Mouse (Mus musculus): Measurements from ENCODE around the gene Msh5. TPM values are rescaled to one million over a fixed set of nuclear protein-coding genes. Genes with fewer than 3 reads are reported as not detected.
"Not testable (repeated sequence)": the region's sequence is repeated elsewhere in the genome, so short reads cannot be mapped to it uniquely, and the experiment has no call there.

Gene Msh5
- total RNA-seq, 2 experiments from 2014 or later, result 4.5 to 5.4 TPM

DNA sequence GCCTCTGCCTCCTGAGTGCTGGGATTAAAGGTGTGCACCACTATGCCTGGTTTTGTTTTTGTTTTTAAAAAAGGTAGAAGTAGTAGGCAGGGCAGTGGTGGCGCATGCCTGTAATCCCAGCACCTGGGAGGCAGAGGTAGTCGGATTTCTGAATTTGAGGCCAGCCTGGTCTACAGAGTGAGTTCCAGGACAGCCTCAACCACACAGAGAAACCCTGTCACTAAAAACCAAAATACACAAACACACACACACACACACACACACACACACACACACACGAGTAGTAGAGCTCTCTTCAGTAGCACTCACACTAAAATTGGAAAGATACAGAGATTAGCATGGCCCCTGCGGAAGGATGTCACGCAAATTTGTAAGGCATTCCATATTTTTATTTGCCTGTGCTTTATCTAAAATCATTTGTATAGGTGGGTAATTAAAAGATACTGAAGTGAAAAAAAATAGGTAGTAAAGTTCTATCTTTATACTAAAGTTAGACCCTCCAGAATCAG is 2.4 kb upstream of the Msh5 start:
- no peak for DNase-seq (ENCODE audit: low spot score in 2 of 2)

DNA sequence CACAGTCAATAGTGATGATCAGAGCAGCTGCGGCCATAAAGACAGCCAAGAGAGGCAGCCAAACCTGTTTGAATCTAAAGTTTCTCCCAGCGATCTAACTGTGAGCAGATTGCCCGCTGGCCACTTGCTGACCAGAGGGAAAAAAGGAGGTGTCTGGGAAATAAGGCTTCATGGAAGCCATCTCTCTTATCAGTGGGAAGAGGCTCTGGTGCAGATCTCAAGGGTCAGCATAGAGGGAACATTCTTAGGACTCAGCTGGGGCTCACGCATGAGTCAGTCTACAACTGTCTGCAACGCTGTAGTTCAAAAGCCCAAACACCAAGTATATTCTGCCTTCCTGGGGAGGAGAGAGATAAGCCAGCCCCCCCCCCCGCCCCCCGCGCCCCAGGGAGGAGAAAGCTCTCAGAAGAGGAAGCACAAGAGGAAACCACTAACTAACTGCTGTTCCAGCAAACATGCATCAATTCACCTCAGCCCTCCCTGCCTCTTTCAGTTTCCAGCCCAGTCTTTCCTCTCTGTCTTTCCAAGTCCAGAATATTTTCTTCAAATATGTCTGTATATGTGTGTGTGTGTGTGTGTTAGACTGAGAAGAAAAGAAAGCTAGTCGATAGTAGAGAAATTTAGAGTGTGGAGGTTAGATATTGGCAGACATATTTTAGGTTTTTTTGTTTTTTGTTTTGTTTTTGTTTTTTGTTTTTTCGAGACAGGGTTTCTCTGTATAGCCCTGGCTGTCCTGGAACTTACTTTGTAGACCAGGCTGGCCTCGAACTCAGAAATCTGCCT is 1.8 kb upstream of the Msh5 start:
- DNase-seq (ENCODE audit: low spot score in 2 of 2), result no peak

DNA sequence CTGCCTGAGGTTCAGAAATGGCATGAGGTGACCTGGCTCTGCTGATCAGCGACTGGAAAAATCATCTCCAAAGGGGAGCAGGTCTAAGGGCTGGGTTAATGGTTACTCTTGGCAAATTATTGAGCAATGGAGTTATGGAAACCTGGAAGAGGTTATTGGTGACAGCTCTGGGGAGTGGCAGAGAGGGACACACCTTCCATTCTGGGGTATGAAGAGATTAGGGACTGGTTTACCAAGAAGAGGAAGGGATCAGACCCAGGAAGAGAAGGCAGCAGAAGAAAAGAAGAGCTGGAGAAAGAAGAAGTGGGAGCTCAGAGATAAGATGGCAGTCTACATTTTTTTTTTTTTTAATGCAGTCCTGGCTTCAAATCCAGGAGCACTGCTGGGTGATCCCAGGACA is 1.1 kb upstream of the Msh5 start:
- DNase-seq (ENCODE audit: low spot score in 2 of 2), result no peak

DNA sequence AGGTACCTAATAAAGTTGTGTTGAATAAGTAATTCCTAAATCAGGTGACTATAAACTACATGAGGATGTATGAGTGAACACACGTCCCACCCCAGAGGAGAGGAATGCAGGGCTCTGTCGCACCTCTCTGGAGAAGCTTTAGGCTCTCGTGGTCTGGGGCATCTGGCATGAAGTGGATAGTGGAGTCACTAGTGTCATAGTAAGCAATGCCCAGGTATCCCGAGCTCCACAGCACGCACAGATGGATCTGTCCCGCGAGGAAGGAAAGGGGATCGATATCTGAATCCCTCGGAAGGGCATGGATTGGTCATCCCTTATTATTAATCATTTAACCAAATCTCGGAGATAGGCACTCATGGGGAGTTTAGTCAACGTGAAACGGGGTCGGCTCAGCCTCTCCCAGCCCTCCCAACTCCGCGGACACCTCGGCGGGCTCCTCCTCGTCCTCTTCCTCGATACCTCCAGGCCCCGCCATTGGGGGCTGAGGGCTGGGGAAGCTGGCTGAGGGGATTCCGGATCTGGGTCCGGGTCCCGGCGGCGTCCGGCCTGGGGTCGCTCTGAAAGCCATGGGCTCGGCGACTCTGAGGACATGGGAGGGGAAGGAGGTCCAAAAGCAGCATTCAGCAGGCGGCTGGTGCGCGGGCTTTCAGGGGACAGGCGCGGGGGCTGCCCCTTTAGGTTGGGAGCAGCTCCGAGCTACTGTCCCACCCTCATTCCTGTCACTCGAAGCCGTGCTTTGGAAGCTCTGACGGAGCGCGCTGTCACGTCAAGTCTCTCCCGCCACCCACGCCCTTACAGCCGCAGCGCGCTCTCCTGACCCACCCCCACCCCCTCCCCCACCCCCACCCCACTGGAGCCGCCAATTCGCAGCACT is 501 bp downstream of the Msh5 start:
- DNase-seq (ENCODE audit: low spot score in 2 of 2), result no peak

DNA sequence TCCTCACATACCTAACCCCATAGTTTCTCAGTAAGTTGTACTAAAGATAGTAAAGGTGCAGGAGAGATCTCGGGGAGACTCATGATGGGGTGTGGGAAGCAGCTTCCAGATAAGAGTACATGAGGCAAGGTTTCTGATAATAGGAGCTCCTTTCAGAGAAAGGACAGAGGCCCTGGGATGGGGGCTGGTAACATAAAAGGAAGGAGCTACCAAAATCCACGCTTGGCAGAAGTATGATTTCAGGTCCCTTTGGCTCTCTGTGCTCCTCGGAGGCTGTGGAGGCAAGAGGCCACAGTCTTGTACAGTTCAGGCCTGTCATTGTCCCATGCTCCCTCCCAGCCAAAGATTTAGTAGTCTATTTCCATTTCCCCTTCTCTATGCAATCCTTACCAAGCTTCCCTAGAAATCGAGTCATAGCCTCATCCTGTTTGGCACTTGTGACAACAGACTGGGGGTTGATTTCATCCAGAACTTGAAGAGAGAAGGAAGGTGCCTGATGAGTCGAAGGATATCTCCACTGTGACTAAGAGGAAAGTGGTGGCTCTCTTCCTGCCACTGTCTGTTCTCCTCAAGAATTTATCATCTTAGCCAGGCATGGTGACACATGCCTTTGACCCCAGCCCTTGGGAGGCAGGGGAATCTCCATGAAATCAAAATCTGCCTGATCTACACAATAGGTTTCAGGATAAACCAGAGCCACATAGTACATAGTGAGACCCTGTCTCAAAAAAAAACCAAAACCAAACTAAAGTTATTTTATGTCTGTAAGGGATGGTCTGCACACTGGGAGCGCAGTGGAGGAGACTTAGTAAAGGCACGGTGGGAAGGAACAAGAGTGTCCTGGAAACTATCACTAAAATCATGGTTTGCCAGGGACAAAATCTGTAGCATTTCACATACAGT is 1.4 kb downstream of the Msh5 start:
- no peak for DNase-seq (ENCODE audit: low spot score in 2 of 2)

DNA sequence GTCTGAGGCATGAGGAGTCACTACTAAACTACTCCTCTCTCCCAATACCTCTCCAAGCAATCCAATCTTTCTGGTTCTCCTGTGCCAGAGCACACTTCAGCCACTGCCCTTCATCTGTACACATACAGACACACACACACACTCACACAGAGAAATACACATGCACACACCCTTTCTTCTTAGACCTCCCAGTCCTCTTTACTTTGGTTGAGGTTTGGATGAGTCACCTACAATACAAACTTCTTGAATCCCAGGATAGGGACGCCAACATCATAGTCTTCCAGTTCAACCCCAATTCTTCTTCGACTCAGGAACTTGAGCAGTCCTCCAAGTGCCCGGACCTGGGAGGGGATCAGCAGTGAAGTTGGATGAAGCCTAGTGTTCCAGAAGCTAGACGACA is 2.8 kb downstream of the Msh5 start:
- DNase-seq (ENCODE audit: low spot score in 2 of 2), result no peak

DNA sequence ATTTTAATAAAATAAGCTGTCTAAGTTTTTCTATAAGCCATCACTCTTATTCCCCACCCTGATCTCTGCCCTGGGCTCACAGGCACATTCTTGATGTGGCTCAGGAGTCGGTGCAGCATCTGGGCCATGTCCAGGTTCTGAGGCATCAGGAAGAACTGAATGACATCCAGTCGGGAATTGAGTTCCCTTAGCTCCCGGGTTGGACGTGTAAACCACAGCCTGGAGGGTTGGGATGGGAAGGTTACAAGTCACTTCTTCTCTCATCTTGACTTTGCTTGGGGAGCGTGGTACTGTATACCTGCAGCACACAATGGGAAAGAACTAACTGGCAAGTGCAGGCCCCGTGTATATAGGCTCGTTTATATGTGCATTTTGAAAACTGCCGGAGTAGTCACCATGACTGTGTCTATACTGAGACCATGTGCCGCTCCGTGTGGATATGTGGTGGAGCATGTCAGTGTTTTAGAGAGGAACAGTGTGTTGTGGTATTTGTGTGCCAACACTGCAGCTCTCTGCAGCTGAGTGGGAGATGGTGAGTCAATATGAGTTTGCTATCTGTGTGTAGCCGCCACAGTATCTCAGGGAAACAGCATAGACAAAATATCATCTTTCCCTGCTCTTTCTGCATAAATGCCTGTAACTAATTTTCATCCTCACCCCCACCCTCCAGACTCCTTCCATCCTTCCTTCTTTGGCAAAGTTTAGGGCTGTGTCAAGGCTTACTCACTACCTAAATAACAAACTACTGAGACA is 7.2 kb downstream of the Msh5 start:
- DNase-seq (ENCODE audit: low spot score in 2 of 2), result no peak

DNA sequence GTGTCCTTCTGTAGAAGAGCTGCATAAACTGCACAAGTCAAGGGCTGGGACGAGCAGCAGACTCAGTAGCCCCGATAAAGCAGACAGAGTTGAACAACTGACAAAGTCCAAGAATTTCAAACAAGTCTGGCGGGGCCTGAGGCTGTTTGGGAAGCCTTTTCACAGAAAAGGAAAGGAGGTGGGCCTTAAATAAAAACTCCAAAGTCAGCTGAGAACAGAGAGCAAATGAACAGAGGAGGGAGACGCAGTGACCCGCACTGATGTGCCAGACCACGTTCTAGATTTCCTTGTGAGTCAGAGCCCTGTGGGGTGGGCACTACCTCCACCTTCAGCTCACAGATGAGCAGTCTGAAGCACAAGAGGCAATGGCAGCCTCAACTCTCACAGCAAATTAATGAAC is 11.6 kb downstream of the Msh5 start:
- no peak for DNase-seq (ENCODE audit: low spot score in 2 of 2)

DNA sequence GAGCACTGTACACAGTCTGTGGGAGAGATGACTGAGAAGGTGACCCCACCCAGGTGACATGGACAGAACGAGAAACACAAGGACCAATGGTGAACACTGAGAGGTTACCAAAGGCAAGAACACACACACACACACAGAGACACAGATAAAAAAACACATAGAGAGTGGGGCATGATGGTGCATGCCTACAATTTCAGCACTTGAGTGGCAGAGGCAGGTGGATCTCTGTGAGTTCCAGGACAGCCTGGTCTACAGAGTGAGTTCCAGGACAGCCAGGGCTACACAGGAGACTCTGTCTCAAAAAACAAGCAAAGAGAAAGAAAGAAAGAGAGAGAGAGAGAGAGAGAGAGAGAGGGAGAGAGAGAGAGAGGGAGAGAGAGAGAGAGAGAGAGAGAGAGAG is 12.8 kb downstream of the Msh5 start:
- not testable (repeated sequence) for DNase-seq (ENCODE audit: low spot score in 2 of 2)

DNA sequence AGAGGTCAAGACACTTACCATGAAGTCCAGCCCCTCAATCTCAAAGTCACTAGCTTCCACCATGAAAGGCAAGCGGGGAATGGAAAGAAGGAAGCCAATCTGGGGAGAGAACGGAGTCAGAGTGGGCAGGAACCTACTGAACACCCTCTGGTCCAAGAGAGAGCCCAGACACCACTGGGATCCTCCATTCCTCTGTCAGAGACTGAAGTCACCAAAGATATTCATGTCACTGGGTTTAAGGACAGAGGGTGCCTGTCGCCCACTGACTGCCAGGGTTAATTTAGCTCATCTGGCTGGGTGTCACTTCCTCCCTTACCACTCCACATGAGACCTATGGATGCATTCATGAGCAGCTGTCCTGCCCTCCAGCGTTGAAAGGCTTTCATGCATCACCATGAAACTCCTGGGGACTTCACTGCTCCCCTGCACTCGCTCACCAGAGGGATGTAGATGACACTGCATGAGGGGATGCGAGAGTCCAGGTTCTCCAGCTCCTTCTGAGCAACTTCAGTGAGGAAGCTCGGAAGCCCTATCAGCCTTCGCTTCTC is 14.1 kb downstream of the Msh5 start:
- DNase-seq (ENCODE audit: low spot score in 2 of 2), result no peak

DNA sequence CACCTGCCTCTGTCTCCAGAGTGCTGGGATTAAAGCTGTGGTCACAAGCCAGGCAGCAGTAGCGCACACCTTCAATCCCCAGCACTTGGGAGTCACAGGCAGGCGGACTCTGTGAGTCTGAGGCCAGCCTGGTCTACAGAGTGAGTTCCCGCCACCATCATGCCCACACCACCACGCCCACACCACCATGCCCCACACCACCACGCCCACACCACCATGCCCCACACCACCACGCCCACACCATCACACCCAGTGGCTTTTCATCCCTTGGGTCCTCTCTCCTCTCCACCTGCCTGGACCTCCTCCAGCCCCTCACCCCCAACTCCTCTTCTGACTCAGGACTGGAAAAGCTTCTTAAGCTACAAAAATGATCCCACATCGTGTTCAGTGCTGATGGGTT is 14.7 kb downstream of the Msh5 start:
- no peak for DNase-seq (ENCODE audit: low spot score in 2 of 2)

DNA sequence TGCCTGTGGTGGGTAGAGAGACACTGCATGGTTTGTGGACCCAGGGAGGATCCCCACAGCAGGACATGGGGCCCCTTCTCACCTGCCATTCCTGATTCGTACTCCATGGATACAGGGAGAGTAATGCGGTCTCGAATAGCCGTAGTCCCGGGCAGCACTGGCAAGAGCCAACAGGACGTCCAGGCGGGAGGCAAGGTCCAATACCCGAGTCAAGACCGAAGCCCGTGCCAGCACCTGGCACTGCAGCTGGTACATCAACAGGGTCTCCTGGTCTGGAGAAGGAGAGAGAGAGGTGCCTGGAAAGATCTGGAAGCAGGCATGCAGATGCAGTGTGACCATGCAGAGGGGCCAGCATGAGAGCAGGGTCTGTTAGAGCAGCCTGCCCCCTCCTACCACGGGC is 15.3 kb downstream of the Msh5 start:
- no peak for DNase-seq (ENCODE audit: low spot score in 2 of 2)

DNA sequence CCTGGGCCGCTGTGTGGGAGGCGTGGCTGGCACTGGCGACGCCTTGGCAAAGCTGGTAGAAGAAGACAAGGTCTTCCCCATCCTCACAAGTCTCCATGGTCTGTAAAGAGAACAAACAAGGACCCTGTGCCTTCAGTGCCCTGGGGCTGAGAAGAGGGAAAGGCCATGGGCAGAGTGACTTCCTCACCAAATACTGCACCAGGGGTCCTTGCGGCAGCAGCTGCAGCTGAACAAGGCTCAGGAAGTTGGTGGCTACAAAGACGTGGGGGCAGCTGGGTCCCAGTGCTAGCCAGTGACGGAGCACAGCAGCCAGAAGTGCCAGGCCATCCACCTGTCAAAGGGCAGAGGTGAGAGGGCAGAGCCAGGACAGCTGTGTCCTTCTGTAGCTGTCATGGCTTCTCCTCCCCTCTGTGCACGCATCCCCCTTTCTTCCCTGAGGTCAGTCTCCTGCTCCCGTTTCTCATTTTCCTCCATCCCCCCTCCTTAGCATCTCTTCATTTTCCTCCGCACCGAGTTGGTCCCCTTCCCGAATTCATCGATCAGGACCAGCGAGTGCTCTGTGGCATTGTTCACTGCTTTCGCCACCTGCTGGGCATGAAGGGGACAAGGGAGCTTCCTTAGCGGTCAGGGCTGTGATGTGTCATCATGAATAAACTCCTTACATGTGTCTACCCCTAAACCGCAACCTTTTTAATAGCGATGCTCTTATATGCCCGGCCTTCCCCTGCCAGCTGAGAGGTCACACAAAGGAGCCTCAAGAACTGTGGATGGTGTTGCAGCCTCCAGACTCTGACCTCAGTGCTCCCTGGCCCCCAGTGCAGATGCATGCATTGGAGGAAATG is 16.6 kb downstream of the Msh5 start:
- DNase-seq (ENCODE audit: low spot score in 2 of 2), result peak in 1 of 2 experiments; percentile 32

DNA sequence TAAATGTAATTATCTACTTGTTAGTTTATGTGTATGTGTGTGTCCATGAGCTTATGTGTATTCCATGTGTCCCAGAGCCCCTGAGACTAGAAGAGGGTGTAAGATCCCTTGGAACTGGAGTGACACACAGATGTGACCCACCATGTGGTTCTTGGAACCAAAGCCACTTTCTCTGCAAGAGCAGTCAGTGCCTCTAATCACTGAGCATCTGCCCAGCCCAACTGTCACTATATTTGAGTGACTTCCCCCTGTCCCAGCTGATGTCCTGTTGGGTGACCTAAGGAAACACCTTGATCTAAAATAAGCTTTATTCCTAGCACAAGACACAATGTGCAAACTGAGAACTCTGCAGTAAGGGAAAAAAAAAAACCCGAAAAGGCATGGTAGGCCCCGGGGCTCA is 18.2 kb downstream of the Msh5 start:
- DNase-seq (ENCODE audit: low spot score in 2 of 2), result no peak

DNA sequence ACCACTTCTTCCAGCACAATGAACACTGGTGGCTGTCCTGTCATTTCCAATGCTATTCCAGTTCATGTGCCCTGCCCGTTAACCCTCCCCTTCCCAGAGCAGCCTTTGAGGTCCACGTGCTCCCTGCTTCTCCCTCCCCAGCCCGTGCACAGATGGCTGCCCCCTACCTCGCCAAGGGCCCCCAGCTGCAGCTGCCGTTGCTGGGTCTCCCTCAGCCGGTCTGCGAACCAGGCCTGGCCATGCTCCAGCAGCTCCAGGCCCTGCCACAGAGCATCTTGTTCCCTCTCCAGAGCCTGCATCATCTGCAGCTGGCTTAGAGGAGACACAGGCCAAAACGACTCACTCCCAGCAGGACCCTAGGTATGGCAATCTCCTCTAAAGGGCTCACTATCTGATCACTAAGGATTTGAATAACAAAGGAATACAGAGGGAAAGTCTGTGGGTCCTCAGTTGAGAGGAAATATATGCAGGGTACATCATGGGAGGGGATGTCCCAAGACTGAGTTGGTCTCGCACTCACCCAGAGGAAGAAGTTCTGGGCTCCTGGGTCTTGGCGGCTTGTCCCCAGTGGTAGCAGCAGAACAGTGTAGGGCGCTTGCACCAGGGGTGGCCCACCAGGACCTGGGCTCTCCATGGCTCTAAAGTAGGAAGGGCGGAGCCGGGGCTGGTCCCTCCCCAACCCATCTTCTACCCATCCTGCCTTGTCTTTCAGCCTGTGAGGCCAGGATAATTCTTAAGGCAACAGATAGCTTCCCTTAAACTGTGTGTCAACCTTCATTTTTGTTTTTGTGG is 19.1 kb downstream of the Msh5 start, which contains the start of gene Sapcd1:
TSS of gene Sapcd1 (minus strand) at position 740 of the 792 bp plus-strand sequence.
- DNase-seq (ENCODE audit: low spot score in 2 of 2), result peak; percentile 77 to 87

DNA sequence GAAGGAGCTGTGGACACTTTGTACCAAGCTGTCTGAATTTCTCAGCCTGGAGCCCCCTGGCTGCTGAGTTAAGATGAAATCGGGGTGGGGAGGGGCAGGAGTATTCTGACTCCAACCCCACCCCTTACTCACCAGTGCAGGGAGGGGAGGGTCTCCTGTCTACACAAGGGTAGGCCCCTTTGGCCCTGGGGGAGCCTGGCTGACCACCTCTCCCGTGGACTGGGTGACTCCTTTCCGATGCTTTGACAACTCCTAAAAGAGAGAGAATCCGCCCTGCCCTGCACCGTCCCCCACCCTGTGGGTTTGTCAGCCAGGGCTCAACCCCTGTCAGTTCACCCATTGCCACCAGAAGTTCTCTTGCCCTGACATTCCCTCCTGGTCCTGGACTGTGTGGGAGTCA is 20.3 kb downstream of the Msh5 start:
- DNase-seq (ENCODE audit: low spot score in 2 of 2), result no peak

DNA sequence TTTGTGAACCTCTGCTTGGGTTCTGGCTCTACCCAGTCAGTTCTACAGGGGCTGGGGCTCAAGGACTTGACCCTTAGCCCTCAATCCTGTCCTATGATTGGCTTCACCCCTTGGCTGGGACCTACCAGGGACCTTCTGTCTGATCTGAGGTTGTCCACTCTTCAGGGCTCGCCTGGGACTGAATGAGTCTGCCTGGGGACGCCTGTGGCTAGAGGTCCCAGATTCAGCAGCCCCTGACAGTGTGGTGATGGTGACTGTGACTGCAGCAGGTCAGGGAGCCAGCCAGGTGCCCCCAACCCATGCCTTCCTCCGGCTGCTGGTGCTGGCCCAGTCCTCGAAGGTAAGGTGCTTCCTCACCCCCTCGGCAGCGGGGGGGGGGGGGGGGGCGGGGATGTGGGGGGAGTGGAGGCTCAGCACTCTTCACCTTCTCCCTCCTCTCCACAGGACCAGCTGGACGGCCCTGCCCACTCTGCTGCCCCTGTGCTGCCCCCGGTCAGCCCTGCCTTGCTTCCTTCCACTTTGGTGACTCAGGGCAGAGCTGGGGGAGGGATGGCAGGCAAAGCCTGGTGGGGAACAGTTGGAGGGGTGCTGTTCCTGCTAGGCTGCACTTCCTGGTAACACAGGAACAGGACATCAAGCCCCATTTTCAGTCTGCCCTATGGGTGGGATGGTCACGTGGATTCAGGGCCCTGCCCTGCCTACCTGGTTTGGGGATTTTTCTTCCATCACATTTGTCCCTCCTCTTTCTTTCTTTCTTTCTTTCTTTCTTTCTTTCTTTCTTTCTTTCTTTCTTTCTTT is 21.7 kb downstream of the Msh5 start:
- DNase-seq (ENCODE audit: low spot score in 2 of 2), result no peak

DNA sequence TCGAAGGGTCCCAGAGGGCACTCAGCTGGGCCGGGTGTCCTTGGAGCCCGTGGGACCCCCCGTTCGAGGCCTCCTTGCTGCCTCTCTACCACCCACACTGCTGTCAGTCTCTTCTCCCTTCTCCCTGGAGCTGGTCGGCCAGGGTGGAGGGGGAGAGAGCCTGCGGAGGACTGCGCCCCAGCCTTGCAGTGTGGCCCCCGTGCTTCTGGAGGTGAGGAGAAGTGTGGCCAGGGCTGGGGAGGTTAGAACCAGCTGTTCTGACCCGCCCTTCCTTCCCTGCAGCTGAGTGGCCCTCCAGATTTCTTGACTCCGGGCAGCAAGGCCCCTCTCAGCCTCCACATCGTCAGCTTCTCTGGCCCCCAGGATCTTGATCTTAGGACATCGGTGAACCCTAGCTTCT is 22.3 kb downstream of the Msh5 start:
- no peak for DNase-seq (ENCODE audit: low spot score in 2 of 2)

Measured in gastrocnemius, postnatal 4 days (tissue).